Mouse (Mus musculus) neural tube, embryonic 15.5 days (tissue): ENCODE results near the gene Cd101. TPM values are rescaled to one million over a fixed set of nuclear protein-coding genes. Genes with fewer than 3 reads are reported as not detected.

Source experiments
- ATAC-seq: fragments of 200-750 bp; cut with Nextera tagmentation; 2 replicates; pipeline ENCODE4 v1.8.0; 2017; ENCODE audit warnings: mild to moderate bottlenecking, moderate TSS enrichment, moderate library complexity; ENCODE audit not compliant: low FRiP score
- H3K27ac ChIP-seq: fragments of 300-500 bp; sonication (generic); replicated peaks from 2 replicates; pipeline ENCODE4 v1.5.1; 2015; ENCODE audit warnings: mild to moderate bottlenecking, inconsistent platforms
- H3K27me3 ChIP-seq: fragments of 300-500 bp; sonication (generic); replicated peaks from 2 replicates; pipeline ENCODE4 v1.6.1; 2015; ENCODE audit warnings: inconsistent platforms
- H3K36me3 ChIP-seq: fragments of 300-500 bp; sonication (generic); 2 replicates; pipeline ENCODE4 v1.6.1; 2015; ENCODE audit warnings: inconsistent platforms
- H3K4me1 ChIP-seq: fragments of 300-500 bp; sonication (generic); 2 replicates; pipeline ENCODE4 v1.6.1; 2015; ENCODE audit warnings: inconsistent platforms
- H3K4me2 ChIP-seq: fragments of 300-500 bp; sonication (generic); 2 replicates; pipeline ENCODE4 v1.6.1; 2015; ENCODE audit warnings: inconsistent platforms, mild to moderate bottlenecking, moderate library complexity
- H3K4me3 ChIP-seq: fragments of 300-500 bp; sonication (generic); replicated peaks from 2 replicates; pipeline ENCODE4 v1.5.1; 2015; ENCODE audit warnings: mild to moderate bottlenecking, inconsistent platforms
- H3K9ac ChIP-seq: fragments of 300-500 bp; sonication (generic); replicated peaks from 2 replicates; pipeline ENCODE4 v1.6.1; 2015; ENCODE audit warnings: mild to moderate bottlenecking, inconsistent platforms
- H3K9me3 ChIP-seq: fragments of 300-500 bp; sonication (generic); replicated peaks from 2 replicates; pipeline ENCODE4 v1.6.1; 2016; ENCODE audit warnings: inconsistent platforms
- WGBS: fragments of 180-500 bp; shearing (Covaris S2); methylation state at CpG from one replicate; pipeline ENCODE4 v1.1.7; 2015; ENCODE audit warnings: mixed read lengths; 5-methylcytosine and 5-hydroxymethylcytosine counted together
- polyA plus RNA-seq: library from polyadenylated mRNA; unstranded; fragments of >200 nt; fragmentation: Nextera tagmentation; extraction: Ambion mirVana; gene quantifications from 2 replicates; pipeline ENCODE4 v1.2.1, GENCODE M21; 2015

Gene Cd101
- polyA plus RNA-seq, 1 experiment from 2014 or later = not detected

DNA sequence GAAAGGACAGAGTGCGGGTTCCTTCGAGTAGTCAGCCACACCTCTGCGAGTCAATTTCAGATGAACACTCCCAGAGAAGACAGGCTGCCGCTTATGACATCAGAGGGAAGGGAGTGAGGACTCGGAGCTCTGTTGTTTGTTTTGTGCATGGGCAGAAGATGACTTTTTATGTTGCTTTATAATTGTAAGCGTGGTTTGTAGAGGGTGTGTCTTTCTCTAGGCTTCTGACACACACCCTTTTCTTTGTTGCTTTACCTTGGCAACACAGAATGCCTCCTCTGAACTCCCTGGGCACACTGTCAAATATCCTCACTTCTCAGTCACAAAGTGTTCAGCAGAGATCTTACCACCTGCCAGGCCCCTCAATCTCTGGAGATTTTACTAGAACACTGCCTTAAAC lies 36.8 kb upstream of the Cd101 start:
- no peaks in the 10 kb centered on the region for H3K36me3 ChIP-seq
- ATAC-seq = no peak
- WGBS = 79% methylated on average over 6 of the region's 6 CpGs

DNA sequence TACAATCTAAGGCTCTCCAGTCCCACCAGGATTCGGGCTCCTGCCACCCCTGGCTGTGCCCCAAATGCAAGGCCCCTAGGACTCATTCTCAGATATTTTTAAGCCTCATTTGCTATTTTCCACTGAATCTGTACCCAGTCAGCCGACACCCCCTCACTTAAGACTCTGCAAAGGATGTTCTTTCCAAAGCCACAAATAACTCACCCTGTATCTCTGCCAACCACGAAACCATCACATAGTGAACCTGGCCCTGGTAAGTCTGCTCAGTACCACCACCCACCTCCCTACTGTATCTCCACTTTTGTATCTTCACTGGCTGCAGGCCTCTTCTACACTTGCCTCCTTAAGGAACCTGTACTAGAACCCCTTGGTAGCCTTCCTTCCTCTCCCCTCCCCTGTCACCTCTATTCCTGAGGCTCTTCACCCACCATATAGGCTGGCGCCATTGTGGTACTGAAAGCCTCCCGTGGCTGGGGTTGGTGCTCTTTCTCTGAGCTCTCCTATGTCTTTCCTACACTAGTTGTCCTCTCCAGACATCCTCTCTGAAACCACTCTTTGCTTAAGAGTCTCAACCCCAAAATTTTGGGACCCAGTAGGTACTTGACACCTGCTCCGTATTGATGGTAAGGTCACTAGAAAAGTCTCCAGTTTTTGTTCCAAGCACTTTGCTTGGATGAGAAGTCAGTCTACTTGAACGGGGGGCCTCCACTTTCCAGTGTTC lies 32.7 kb upstream of the Cd101 start:
- Histone ChIP-seq H3K4me3 (no peak overlapping the region), H3K9me3 (no peaks in the 10 kb centered on the region), H3K9ac (no peak overlapping the region), H3K4me1 (no peaks in the 10 kb centered on the region), H3K36me3 (peaks cover 22% of the 10 kb centered on the region), H3K27me3 (no peaks in the 10 kb centered on the region), H3K4me2 (no peak overlapping the region), H3K27ac (no peak overlapping the region)
- no peak for ATAC-seq
- WGBS = 88% methylated on average over 7 of the region's 7 CpGs

More for the DNA sequence above, 36.8 kb upstream of the Cd101 start:
- H3K4me2 ChIP-seq = no peak overlapping the region
- no peak overlapping the region for H3K4me3 ChIP-seq
- no peaks in the 10 kb centered on the region for H3K9me3 ChIP-seq
- no peaks in the 10 kb centered on the region for H3K27me3 ChIP-seq
- H3K27ac ChIP-seq = no peak overlapping the region
- H3K9ac ChIP-seq = no peak overlapping the region
- peaks cover 16% of the 10 kb centered on the region for H3K4me1 ChIP-seq

DNA sequence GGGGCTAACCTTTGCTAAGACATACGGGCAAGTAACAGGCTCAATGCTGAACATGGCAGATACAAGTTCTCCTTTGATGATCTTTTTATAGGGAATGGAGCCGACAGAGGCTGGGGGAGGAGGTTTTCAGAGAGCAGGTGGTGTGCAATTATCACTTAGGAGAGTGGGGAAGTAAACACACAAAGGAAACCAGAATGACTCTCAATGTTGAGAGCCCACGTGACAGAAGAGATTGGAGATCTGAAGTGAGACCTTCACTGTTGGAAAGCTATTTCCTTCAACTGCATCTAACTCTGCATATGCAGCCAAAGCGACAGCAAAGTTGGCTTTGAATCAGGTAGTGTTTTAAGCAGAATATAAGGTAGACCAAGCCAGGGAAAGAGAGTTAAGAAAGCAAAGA lies 29.9 kb upstream of the Cd101 start:
- 73% methylated on average over 4 of the region's 4 CpGs for WGBS
- H3K4me1 ChIP-seq = no peaks in the 10 kb centered on the region
- no peaks in the 10 kb centered on the region for H3K9me3 ChIP-seq
- H3K36me3 ChIP-seq = peaks cover 22% of the 10 kb centered on the region
- no peak overlapping the region for H3K9ac ChIP-seq
- H3K4me2 ChIP-seq = no peak overlapping the region
- no peaks in the 10 kb centered on the region for H3K27me3 ChIP-seq
- H3K4me3 ChIP-seq = no peak overlapping the region
- H3K27ac ChIP-seq = no peak overlapping the region
- ATAC-seq = no peak

DNA sequence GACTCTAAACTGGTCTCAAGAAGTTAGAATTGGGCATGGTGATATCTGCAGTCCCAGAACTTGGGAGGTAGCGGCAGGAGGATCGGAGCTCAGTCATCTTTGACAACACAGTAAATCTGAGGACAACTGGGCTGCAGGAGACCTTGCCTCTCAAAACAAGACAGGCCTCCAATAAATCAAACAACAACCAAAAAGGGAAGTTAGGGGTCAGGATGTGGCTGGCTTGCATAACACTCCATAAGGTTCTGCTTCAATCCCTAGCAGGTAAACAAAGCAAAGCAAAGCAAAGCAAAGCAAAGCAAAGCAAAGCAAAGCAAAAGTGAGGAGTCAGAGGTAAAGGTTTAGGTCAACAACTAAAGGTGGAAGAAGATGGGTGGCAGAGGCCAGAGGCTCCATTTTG lies 28.8 kb upstream of the Cd101 start:
- ATAC-seq = no peak
- no peak overlapping the region for H3K4me2 ChIP-seq
- H3K27ac ChIP-seq = no peak overlapping the region
- peaks cover 22% of the 10 kb centered on the region for H3K36me3 ChIP-seq
- no peak overlapping the region for H3K4me3 ChIP-seq
- H3K4me1 ChIP-seq = no peaks in the 10 kb centered on the region
- no peaks in the 10 kb centered on the region for H3K27me3 ChIP-seq
- H3K9me3 ChIP-seq = no peaks in the 10 kb centered on the region
- WGBS = 93% methylated on average over 2 of the region's 2 CpGs
- no peak overlapping the region for H3K9ac ChIP-seq

DNA sequence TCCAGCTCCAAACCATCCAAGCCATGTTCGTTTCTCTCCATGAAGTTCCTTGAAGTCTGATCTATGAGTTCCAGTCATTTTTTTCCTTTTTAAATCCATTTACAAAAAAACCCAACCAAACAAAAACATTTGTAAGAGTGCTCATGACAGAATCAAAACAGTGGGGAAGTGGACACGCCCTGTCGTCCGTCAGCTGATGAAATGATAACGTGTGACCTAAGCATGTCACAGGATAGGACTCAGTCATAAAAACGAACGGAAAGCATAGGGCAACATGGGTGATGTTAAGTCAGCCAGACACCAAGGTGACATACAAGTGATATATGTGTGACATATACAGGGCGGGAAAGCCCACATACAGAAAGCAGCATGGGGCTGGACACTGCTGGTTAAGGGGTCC lies 25.9 kb upstream of the Cd101 start:
- no peak overlapping the region for H3K9ac ChIP-seq
- H3K4me3 ChIP-seq = no peak overlapping the region
- WGBS = 86% methylated on average over 8 of the region's 8 CpGs
- H3K36me3 ChIP-seq = peaks cover 21% of the 10 kb centered on the region
- no peaks in the 10 kb centered on the region for H3K27me3 ChIP-seq
- H3K4me2 ChIP-seq = no peak overlapping the region
- H3K4me1 ChIP-seq = no peaks in the 10 kb centered on the region
- ATAC-seq = no peak
- H3K27ac ChIP-seq = no peak overlapping the region
- H3K9me3 ChIP-seq = no peaks in the 10 kb centered on the region

DNA sequence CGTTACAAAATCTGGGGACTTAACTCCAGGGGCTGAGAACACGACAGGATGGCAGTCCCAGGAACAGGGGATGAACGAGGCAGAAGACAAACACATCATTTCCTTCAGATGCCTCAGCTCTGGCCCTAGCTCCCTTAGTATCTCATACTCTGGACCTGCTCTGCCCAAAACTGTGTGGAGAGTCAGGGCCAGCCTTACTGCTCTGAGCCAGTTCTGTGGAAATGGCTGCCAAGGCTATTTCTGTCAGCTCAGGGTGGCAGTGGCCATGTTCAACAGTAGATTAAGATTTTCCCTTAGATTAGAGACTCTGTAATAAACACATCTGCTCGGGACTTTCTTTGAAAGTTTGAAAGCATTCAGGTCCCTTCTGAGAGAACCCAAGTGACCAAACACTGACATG lies 22.2 kb upstream of the Cd101 start:
- 79% methylated on average over 4 of the region's 4 CpGs for WGBS
- Histone ChIP-seq H3K27me3 (no peaks in the 10 kb centered on the region), H3K4me3 (no peak overlapping the region), H3K27ac (no peak overlapping the region), H3K9ac (no peak overlapping the region), H3K4me1 (peaks cover 7% of the 10 kb centered on the region; the same call in 1 of the 2 replicates), H3K36me3 (peaks cover 9% of the 10 kb centered on the region), H3K4me2 (no peak overlapping the region), H3K9me3 (no peaks in the 10 kb centered on the region)
- no peak for ATAC-seq

DNA sequence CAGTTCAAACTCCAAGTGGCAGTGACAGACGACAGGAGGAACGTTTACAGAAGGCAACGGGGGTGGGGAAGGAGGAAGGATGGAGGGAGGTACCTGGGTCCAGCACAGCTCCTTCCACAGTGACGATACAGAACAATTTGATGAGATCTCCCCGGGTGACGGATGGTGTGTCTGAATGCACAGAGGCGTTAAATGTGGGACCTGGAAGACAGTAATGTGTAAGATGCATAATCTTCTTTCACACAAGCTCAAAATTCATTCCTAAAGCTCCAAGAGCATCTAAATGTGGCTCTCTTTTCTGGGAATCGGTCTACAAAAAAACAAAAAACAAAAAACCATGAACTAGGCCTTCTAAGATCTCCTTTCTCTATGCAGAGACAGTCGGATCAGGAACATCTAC lies 20.6 kb upstream of the Cd101 start:
- no peak overlapping the region for H3K9ac ChIP-seq
- peaks cover 7% of the 10 kb centered on the region; the same call in 1 of the 2 replicates for H3K4me1 ChIP-seq
- no peaks in the 10 kb centered on the region for H3K27me3 ChIP-seq
- H3K27ac ChIP-seq = no peak overlapping the region
- no peak for ATAC-seq
- no peak overlapping the region for H3K4me2 ChIP-seq
- peaks cover 13% of the 10 kb centered on the region for H3K36me3 ChIP-seq
- 79% methylated on average over 9 of the region's 9 CpGs for WGBS
- no peak overlapping the region for H3K4me3 ChIP-seq
- no peaks in the 10 kb centered on the region for H3K9me3 ChIP-seq

DNA sequence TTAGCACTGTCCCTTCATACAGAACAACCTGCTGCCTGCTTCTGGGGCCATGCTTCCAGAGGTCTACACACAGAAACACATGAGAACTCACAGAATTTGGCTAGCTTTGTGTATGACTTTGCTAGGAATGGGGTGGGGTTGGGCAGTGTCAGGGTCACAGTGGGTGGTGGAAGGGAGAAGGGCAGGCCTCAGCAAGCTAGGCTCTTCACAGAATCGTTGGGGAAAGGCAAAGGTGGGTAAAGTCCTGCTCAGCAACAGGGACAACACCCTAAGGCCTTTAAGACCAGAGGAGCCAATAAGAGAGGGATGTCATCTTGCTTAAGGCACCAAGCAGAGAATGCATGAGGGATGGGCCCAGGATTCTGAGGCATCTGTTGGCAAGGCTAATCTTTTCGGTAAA lies 19.4 kb upstream of the Cd101 start:
- Histone ChIP-seq H3K36me3 (peaks cover 19% of the 10 kb centered on the region), H3K27me3 (no peaks in the 10 kb centered on the region), H3K4me2 (no peak overlapping the region), H3K27ac (no peak overlapping the region; the same call in 1 of the 2 replicates), H3K4me3 (no peak overlapping the region), H3K9me3 (no peaks in the 10 kb centered on the region), H3K9ac (no peak overlapping the region), H3K4me1 (peaks cover 7% of the 10 kb centered on the region; the same call in 1 of the 2 replicates)
- ATAC-seq = no peak
- WGBS = 77% methylated on average over 2 of the region's 2 CpGs

DNA sequence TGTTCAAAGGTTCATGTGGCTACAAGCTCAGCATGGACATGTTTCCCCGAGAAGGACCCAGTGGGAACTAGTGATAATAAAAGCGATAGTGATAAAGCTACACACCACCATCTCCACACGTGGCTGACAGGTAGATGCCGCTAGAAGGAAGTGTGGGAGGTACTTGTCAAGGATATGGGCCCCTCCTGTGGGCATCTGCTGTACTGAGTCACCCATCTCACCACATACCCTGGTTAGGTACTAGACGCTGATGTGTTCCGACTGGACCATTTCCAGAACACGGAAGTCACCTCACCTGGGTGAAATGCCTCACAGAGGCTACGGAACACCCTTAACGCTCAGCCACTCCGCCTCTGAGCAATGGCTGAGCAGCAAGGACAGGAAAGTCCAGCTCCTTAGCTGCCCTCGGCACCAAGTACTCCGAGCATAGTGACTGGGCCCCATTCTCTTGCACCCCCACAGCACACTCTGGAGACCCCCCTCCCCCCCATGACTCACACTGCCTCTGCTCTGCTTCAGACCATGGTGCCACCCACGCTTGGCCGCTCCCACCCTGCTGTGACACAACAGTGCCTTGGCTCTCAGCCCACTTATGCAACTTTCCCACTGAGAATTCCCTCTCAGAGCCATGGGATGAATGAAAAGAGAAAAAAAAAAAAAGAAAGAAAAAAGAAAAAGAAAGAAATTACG lies 18.4 kb upstream of the Cd101 start:
- Histone ChIP-seq H3K4me1 (peaks cover 7% of the 10 kb centered on the region; the same call in 1 of the 2 replicates), H3K27ac (no peak overlapping the region), H3K9me3 (no peaks in the 10 kb centered on the region), H3K4me2 (no peak overlapping the region), H3K9ac (no peak overlapping the region), H3K27me3 (no peaks in the 10 kb centered on the region), H3K4me3 (no peak overlapping the region), H3K36me3 (peaks cover 20% of the 10 kb centered on the region)
- WGBS = 79% methylated on average over 15 of the region's 15 CpGs
- no peak for ATAC-seq

DNA sequence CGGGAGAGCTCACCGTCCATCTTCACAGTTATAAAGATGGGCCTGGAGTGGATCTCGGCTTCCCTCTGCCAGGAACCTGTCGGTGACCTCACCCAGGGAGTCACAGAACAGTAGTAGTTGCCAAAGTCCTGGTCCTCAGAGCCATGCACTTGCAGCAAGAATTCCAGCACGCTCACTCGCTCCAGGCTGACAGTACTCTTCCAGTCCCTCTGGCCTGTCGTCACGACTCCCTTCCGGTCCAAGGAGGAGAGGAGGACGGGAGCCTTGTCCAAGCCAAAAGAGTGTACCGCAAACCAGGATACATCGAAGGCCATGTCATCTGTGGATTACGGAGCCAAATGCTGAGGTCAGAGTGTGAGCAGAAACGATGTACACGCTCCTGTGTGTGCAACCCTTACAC lies 16.1 kb upstream of the Cd101 start:
- no peak for ATAC-seq

DNA sequence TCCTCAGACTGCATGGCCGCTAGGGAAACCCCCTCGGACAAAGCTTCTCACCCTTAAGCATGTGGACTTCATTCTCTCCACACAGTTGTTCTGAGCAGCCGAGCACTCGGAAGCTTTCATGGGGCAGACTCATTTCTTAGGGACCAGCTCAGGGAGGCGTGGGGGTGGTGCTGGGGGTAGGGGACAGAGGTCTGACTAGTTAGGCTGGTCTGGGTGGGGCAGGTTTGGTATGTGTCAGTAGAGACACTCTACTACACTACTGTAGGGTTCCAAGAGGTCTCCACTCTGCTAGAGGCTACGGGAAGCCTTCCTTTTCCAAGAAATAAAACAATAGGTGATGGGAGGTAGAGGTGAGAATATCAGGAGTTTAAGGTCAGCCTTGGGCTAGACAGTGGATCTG lies 15.3 kb upstream of the Cd101 start:
- H3K9ac ChIP-seq = no peak overlapping the region
- H3K4me3 ChIP-seq = no peak overlapping the region
- no peak overlapping the region for H3K4me2 ChIP-seq
- 92% methylated on average over 6 of the region's 6 CpGs for WGBS
- H3K9me3 ChIP-seq = no peaks in the 10 kb centered on the region
- no peak for ATAC-seq
- H3K27me3 ChIP-seq = no peaks in the 10 kb centered on the region
- peaks cover 7% of the 10 kb centered on the region; the same call in 1 of the 2 replicates for H3K4me1 ChIP-seq
- no peak overlapping the region for H3K27ac ChIP-seq
- H3K36me3 ChIP-seq = peaks cover 17% of the 10 kb centered on the region

More for the DNA sequence above, 16.1 kb upstream of the Cd101 start:
- H3K4me1 ChIP-seq = peaks cover 7% of the 10 kb centered on the region; the same call in 1 of the 2 replicates
- no peaks in the 10 kb centered on the region for H3K27me3 ChIP-seq
- no peak overlapping the region for H3K9ac ChIP-seq
- H3K4me3 ChIP-seq = no peak overlapping the region
- peaks cover 20% of the 10 kb centered on the region for H3K36me3 ChIP-seq
- H3K27ac ChIP-seq = no peak overlapping the region
- no peak overlapping the region for H3K4me2 ChIP-seq
- 95% methylated on average over 15 of the region's 15 CpGs for WGBS
- no peaks in the 10 kb centered on the region for H3K9me3 ChIP-seq

DNA sequence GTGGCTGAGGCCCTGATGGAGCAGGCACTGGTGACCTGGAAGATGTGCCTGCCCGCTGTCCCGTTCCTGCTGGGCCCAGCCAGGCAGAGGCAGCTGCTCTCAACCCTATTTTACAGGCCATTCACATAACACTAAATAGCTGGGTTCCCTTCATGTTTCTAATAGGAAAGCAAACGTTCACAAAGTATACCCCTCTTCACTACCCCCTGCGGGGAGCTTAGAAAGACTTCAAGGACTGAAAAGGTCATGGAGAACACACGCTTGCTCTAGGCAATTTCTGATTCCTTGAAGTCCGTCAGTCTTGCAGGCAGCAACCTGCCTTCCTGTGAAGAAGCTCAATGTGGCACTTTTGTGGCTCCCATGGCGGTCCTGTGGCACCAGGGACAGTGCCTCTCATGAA lies 12.6 kb upstream of the Cd101 start:
- 59% methylated on average over 7 of the region's 7 CpGs for WGBS
- Histone ChIP-seq H3K27ac (no peak overlapping the region), H3K36me3 (peaks cover 13% of the 10 kb centered on the region), H3K4me2 (no peak overlapping the region), H3K9ac (no peak overlapping the region), H3K9me3 (no peaks in the 10 kb centered on the region), H3K4me1 (no peaks in the 10 kb centered on the region), H3K4me3 (no peak overlapping the region), H3K27me3 (no peaks in the 10 kb centered on the region)
- no peak for ATAC-seq
